Mouse (Mus musculus) CH12.LX (cell line): Measurements from ENCODE around the gene Degs2. TPM values are rescaled to one million over a fixed set of nuclear protein-coding genes. Genes with fewer than 3 reads are reported as not detected.

Experiments
- DNase-seq: peaks from one replicate; pipeline ENCODE4 v3.0.0-alpha.2; 2013; ENCODE audit errors: extremely low read depth
- H3K27ac ChIP-seq: 2 replicates; pipeline ENCODE4 v1.5.1; 2012; ENCODE audit warnings: low read depth, mild to moderate bottlenecking, control low read depth, moderate library complexity; ENCODE audit not compliant: insufficient read depth
- H3K27me3 ChIP-seq: replicated peaks from 2 replicates; pipeline ENCODE3; 2012; ENCODE audit warnings: inconsistent platforms
- H3K36me3 ChIP-seq, 2 experiments: replicated peaks in 1 of 2; 2 replicates each; pipeline versions ENCODE3 to v1.6.1; 2012; ENCODE audit warnings: inconsistent platforms in 1 of 2, low read length in 1 of 2, mild to moderate bottlenecking in 1 of 2, mixed read lengths in 1 of 2, moderate library complexity in 1 of 2; ENCODE audit not compliant: control insufficient read depth in 1 of 2, insufficient read depth in 1 of 2
- H3K4me1 ChIP-seq, 2 experiments: 2 replicates each; pipeline ENCODE4 v1.6.1; 2012; ENCODE audit warnings: inconsistent platforms in 1 of 2, moderate library complexity in 1 of 2; ENCODE audit not compliant: insufficient read depth in 2 of 2, control insufficient read depth in 1 of 2
- H3K4me2 ChIP-seq: 2 replicates; pipeline ENCODE4 v1.6.1; 2012; ENCODE audit warnings: low read depth, mild to moderate bottlenecking, control low read depth; ENCODE audit not compliant: poor library complexity, insufficient read depth, severe bottlenecking
- H3K4me3 ChIP-seq, 3 experiments: fragments of 150-350 bp in 1 of 3; sonication (generic) in 1 of 3; replicated peaks in 1 of 3; 2 replicates each; pipeline versions ENCODE3 to v1.5.1; 2011 to 2012; ENCODE audit warnings: low read depth in 2 of 3, low read length in 2 of 3, mild to moderate bottlenecking in 2 of 3, moderate library complexity in 2 of 3, control low read depth in 1 of 3, improper control_type of control experiment in 1 of 3, inconsistent platforms in 1 of 3, mixed read lengths in 1 of 3; ENCODE audit not compliant: poor library complexity in 1 of 3
- H3K79me2 ChIP-seq: replicated peaks from 2 replicates; pipeline ENCODE4 v1.6.1; 2012; ENCODE audit warnings: mild to moderate bottlenecking, moderate library complexity; ENCODE audit not compliant: control insufficient read depth, poor library complexity, insufficient read depth, severe bottlenecking; ENCODE audit errors: extremely low read depth
- H3K9ac ChIP-seq: 2 replicates; pipeline ENCODE4 v1.6.1; 2012; ENCODE audit warnings: low read depth, mild to moderate bottlenecking, control low read depth, moderate library complexity; ENCODE audit not compliant: insufficient read depth
- H3K9me3 ChIP-seq: replicated peaks from 2 replicates; pipeline ENCODE3; 2012; ENCODE audit warnings: low read length, inconsistent platforms, mixed read lengths
- BHLHE40 ChIP-seq: IDR thresholded peaks from 2 replicates; pipeline ENCODE4 v1.6.1; 2011; ENCODE audit warnings: mild to moderate bottlenecking, low read depth, low read length, improper control_type of control experiment
- ELF1 ChIP-seq: IDR thresholded peaks from 2 replicates; pipeline ENCODE4 v1.6.1; 2014; ENCODE audit warnings: low read depth, mild to moderate bottlenecking, inconsistent platforms, low read length, improper control_type of control experiment
- EP300 ChIP-seq: IDR thresholded peaks from 2 replicates; pipeline ENCODE4 v1.6.1; 2011; ENCODE audit warnings: low read length, improper control_type of control experiment
- IRF4 ChIP-seq: IDR thresholded peaks from 2 replicates; pipeline ENCODE4 v1.6.1; 2014; ENCODE audit warnings: low read depth, mild to moderate bottlenecking, inconsistent platforms, low read length, improper control_type of control experiment
- KAT2A ChIP-seq: IDR thresholded peaks from 2 replicates; pipeline ENCODE4 v1.6.1; 2012; ENCODE audit warnings: low read length, improper control_type of control experiment, inconsistent platforms; ENCODE audit not compliant: insufficient replicate concordance
- MAZ ChIP-seq: IDR thresholded peaks from 2 replicates; pipeline ENCODE4 v1.6.1; 2012; ENCODE audit warnings: low read depth, mild to moderate bottlenecking, inconsistent platforms, low read length, improper control_type of control experiment, moderate library complexity
- PAX5 ChIP-seq: IDR thresholded peaks from 2 replicates; pipeline ENCODE4 v1.6.1; 2012; ENCODE audit warnings: low read length, inconsistent platforms, mixed read lengths
- RAD21 ChIP-seq: IDR thresholded peaks from 2 replicates; pipeline ENCODE4 v1.6.1; 2011; ENCODE audit warnings: low read depth, mild to moderate bottlenecking, low read length, improper control_type of control experiment, moderate library complexity
- TBP ChIP-seq: conservative IDR thresholded peaks from 2 replicates; pipeline ENCODE4 v1.6.1; 2011; ENCODE audit warnings: low read depth, low read length, improper control_type of control experiment
- UBTF ChIP-seq: IDR thresholded peaks from 2 replicates; pipeline ENCODE4 v1.6.1; 2012; ENCODE audit warnings: low read depth, mild to moderate bottlenecking, inconsistent platforms, low read length, improper control_type of control experiment, moderate library complexity
- dilution Hi-C: fragments of 300-500 bp; cut with MboI; formaldehyde crosslinking; loops from 2 replicates; pipeline ENCODE4 v1.14.3; 2020; ENCODE audit warnings: low sequenced_read_pairs; ENCODE audit not compliant: extremely low pct_unique_long_range_greater_than_20kb, extremely low pct_ligation_motif_present
- in situ Hi-C: fragments of 300-500 bp; cut with MboI; formaldehyde crosslinking; loops from 3 replicates; pipeline ENCODE4 v1.14.3; 2019; ENCODE audit warnings: low sequenced_read_pairs, low pct_ligation_motif_present, low pct_unique_long_range_greater_than_20kb, mixed read lengths
- polyA plus RNA-seq: library from polyadenylated mRNA; unstranded; fragments of >175 nt; gene quantifications from 2 replicates; pipeline ENCODE4 v1.2.1, GENCODE M21; 2012; ENCODE audit warnings: low read depth; ENCODE audit not compliant: insufficient read length
- total RNA-seq, 2 experiments: library from RNA; depleted of rRNA; stranded (reverse); fragments of 300-350 nt in 1 of 2; fragments of >200 nt in 1 of 2; gene quantifications; 2 replicates each; pipeline ENCODE4 v1.2.3; 2012 to 2014

Degs2 gene
- total and polyA plus RNA-seq, 3 experiments: not detected

DNA sequence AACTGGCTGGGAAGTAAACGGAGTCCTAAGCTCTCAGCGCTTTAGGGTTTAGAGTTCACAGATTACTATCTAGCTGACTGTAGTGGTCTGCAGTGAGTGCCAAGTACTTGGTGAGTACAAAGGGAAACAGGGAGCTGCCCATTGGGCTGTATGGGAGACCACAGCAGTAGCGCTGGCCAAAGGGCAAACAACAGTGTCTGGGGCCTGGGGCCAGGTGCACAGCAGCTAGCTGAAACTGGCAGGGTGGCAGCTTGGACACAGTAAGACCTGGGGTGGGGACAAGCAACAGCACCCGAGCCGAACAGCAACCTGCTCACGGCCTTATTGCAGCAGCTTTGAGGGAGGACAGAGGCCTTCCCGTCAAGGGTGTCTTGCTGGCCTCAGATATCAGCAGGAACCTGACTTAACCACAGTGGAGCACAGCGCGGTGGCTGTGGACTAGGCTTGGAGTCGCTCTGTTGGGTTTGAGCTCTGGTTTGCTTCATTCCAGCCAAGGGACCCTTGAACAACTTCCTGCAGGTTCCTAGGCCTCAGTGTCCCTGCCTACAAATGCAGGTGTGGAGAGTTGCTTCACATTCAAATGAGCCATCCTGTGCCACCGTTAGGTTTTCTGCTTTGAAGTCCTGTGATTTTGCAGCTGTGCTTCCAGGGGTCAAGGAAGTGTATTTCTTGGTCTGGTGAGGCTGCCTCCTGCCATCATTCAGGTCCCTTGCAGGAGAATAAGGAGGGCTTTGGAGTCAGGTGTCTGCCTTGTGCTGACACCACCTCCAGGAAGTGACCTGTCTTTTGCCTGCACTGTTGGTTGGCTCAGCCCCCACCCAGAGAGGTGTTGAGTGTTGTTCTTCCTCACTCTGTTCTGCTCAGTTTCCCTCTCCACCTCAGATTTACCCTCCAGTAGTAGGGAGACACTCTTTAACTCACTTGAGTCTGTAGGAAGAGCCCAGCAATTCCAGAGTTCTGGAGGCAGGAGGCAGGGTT is 48.5 kb downstream of the Degs2 start:
- Histone ChIP-seq H3K4me1 (peaks cover 0 to 41% of the 10 kb centered on the region in 2 experiments; a peak in 2 of 4 replicates), H3K36me3 (peaks cover 0 to 67% of the 10 kb centered on the region in 2 experiments), H3K79me2 (no peaks in the 10 kb centered on the region), H3K27me3 (no peaks in the 10 kb centered on the region), H3K4me2 (no peak overlapping the region), H3K9ac (no peak overlapping the region), H3K9me3 (peaks cover 19% of the 10 kb centered on the region), H3K4me3 (no peak overlapping the region), H3K27ac (no peak overlapping the region)
- DNase-seq: no peak
- TF ChIP-seq KAT2A: no peak
- TF ChIP-seq TBP: no peak
- no peak for TF ChIP-seq BHLHE40
- no peak for TF ChIP-seq UBTF
- dilution Hi-C loops: no loop called here
- in situ Hi-C loops: loop anchor here (5.0 kb wide), 1 partner anchor 36 kb away; no protein-coding TSS in a partner anchor

DNA sequence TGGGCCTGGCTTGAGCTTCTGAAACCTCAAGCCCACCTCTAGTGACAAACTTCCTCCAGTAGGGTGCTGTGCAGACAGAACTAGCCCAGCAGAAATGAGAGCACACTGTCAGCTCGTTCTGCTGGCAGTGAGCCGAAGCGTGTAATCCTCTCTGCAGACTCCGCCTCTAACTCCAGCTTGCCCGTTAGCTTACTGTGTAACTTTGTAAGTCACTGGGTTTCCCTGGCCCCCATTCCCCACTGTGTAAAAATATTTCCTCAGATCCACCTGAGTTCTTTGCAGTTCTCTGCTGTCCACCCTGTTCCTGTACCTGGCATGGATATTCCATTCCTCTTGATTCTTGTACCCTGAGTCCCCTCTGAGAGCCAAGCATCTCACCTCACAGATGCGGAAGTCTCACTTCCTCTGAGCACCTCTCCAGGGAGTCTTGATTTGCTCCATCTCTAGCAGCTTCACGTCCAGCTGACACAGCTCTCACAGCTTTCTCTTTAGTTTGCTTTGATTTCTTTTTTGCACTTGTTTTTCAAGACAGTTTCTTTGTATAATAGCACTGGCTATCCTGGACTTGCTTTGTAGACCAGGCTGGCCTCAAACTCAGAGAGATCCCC is 51.0 kb downstream of the Degs2 start:
- peak; percentile 77 for DNase-seq
- TF ChIP-seq RAD21 (no peak), PAX5 (no peak), MAZ (no peak), ELF1 (peak; percentile 51), IRF4 (peak; percentile 55; the same call in 1 of the 2 replicates), EP300 (peak; percentile 67; the same call in 1 of the 2 replicates)
- Histone ChIP-seq H3K27ac (no peak overlapping the region), H3K36me3 (peaks cover 0 to 61% of the 10 kb centered on the region in 2 experiments), H3K4me2 (no peak overlapping the region), H3K9ac (no peak overlapping the region), H3K4me3 (no peak overlapping the region), H3K9me3 (peaks cover 19% of the 10 kb centered on the region), H3K4me1 (peaks cover 0 to 45% of the 10 kb centered on the region in 2 experiments; a peak in 2 of 4 replicates), H3K27me3 (no peaks in the 10 kb centered on the region), H3K79me2 (no peaks in the 10 kb centered on the region)
- in situ Hi-C loops (loop anchor here (5.0 kb wide), 1 partner anchor 34 kb away; no protein-coding TSS in a partner anchor), dilution Hi-C loops (no loop called here)
